Mouse (Mus musculus): ENCODE data around the gene Atp6v1b1.
"Not testable (repeated sequence)": the region's sequence is repeated elsewhere in the genome, so short reads cannot be mapped to it uniquely, and the experiment has no call there.

Atp6v1b1 gene

GRCm38 (mm10) chr6:83775638-83776293 lies 33.0 kb downstream of the Atp6v1b1 start, which contains the start of gene Tex261:
Tex261 (minus strand) TSS chr6:83775813.
- DNase-seq (ENCODE audit: low spot score in 2 of 2), result peak; percentile 79 to 89

- no peak for DNase-seq (ENCODE audit: low spot score in 2 of 2)
Measured at GRCm38 (mm10) chr6:83778306-83778705, 35.5 kb downstream of the Atp6v1b1 start.

- peak; percentile 19 to 45 for DNase-seq (ENCODE audit: low spot score in 2 of 2)
Measured at GRCm38 (mm10) chr6:83779026-83779425, 36.2 kb downstream of the Atp6v1b1 start.

- no peak for DNase-seq (ENCODE audit: low spot score in 2 of 2)
Measured at GRCm38 (mm10) chr6:83786426-83786825, 43.6 kb downstream of the Atp6v1b1 start.

GRCm38 (mm10) chr6:83788554-83788953 lies 45.8 kb downstream of the Atp6v1b1 start:
- no peak for DNase-seq (ENCODE audit: low spot score in 2 of 2)

GRCm38 (mm10) chr6:83790533-83790932 lies 47.7 kb downstream of the Atp6v1b1 start:
- not testable (repeated sequence) for DNase-seq (ENCODE audit: low spot score in 2 of 2)

- no peak for DNase-seq (ENCODE audit: low spot score in 2 of 2)
Measured at GRCm38 (mm10) chr6:83791251-83791890, 48.6 kb downstream of the Atp6v1b1 start.

- peak; percentile 90 to 93 for DNase-seq (ENCODE audit: low spot score in 2 of 2)
Measured at GRCm38 (mm10) chr6:83794760-83795296, 52.0 kb downstream of the Atp6v1b1 start, which contains the start of gene Nagk. Nagk (plus strand) TSS chr6:83794982.

- peak; percentile 52 to 66 for DNase-seq (ENCODE audit: low spot score in 2 of 2)
Measured at GRCm38 (mm10) chr6:83795492-83795900, 52.7 kb downstream of the Atp6v1b1 start.

GRCm38 (mm10) chr6:83796686-83797085 lies 53.9 kb downstream of the Atp6v1b1 start:
- DNase-seq (ENCODE audit: low spot score in 2 of 2), result no peak

GRCm38 (mm10) chr6:83802033-83802432 lies 59.2 kb downstream of the Atp6v1b1 start:
- DNase-seq (ENCODE audit: low spot score in 2 of 2), result no peak

- no peak for DNase-seq (ENCODE audit: low spot score in 2 of 2)
Measured at GRCm38 (mm10) chr6:83802846-83803245, 60.1 kb downstream of the Atp6v1b1 start.

All from urinary bladder, postnatal 36 days (tissue).